Comparison of ENCODE assay signal across 1 mouse cellular context in the genomic region with DNA sequence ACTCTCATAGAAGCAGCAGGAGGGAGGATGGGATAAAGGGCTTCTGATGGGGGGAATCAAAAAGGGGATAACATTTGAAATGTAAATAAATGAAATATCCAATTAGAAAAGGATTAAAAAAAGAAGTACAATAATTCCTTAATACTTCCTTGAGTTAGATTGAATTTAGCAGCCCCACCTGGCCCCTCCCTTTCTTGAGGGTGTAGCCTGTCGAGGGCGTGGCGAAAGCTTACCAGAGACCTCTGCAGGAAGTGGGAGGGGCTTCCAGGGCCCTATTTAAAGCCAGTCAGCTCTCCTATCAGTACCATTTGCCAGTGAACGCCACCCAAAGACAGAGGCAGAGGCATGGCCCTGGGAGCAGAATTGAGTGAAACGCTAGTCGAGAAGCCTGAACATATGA. TPM values are rescaled to one million over a fixed set of nuclear protein-coding genes. Genes with fewer than 3 reads are reported as not detected.
"Had no signal": no experiment of that assay in that cellular context is flagged by ENCODE, and none has a peak within 500 bp of the region (broad histone marks: within the 10 kb centered on the region; RNA-seq: fewer than 3 reads in every experiment).

A gene (plus strand): TSS at position 304 of the 400 bp plus-strand sequence.

RNA-seq across cellular contexts. Expression of the gene that starts here (rescaled TPM):
- total RNA-seq: neutrophil, adult 5-6 weeks had no signal
